Mouse (Mus musculus) MEL (cell line): Measurements from ENCODE around the gene Homer2. TPM values are rescaled to one million over a fixed set of nuclear protein-coding genes. Genes with fewer than 3 reads are reported as not detected.

Experiments used
- DNase-seq: peaks from one replicate; pipeline ENCODE4 v3.0.0; 2011; ENCODE audit warnings: low read depth, low spot score
- H3K27ac ChIP-seq: 2 replicates; pipeline ENCODE4 v1.5.1; 2012; ENCODE audit warnings: low read depth, mild to moderate bottlenecking, control low read depth, low read length, moderate library complexity; ENCODE audit not compliant: control insufficient read depth
- H3K27me3 ChIP-seq, 2 experiments: fragments of 150-350 bp in 1 of 2; sonication (generic) in 1 of 2; 2 replicates each; pipeline ENCODE4 v1.6.1; 2012; ENCODE audit warnings: low read length in 2 of 2, mild to moderate bottlenecking in 2 of 2, improper control_type of control experiment in 1 of 2, moderate library complexity in 1 of 2; ENCODE audit not compliant: insufficient read depth in 2 of 2, control insufficient read depth in 1 of 2
- H3K36me3 ChIP-seq, 2 experiments: 2 replicates each; pipeline ENCODE4 v1.6.1; 2012 to 2014; ENCODE audit warnings: low read length in 2 of 2, improper control_type of control experiment in 1 of 2, inconsistent platforms in 1 of 2, mild to moderate bottlenecking in 1 of 2; ENCODE audit not compliant: insufficient read depth in 2 of 2, control insufficient read depth in 1 of 2
- H3K4me1 ChIP-seq, 2 experiments: fragments of 150-350 bp in 1 of 2; sonication (generic) in 1 of 2; 2 replicates each; pipeline ENCODE4 v1.6.1; 2012; ENCODE audit warnings: low read length in 2 of 2, improper control_type of control experiment in 1 of 2, mild to moderate bottlenecking in 1 of 2; ENCODE audit not compliant: insufficient read depth in 2 of 2, control insufficient read depth in 1 of 2
- H3K4me3 ChIP-seq, 2 experiments: fragments of 150-350 bp in 1 of 2; sonication (generic) in 1 of 2; 2 replicates each; pipeline ENCODE4 v1.5.1; 2012; ENCODE audit warnings: low read depth in 2 of 2, low read length in 2 of 2, mild to moderate bottlenecking in 2 of 2, moderate library complexity in 2 of 2, control low read depth in 1 of 2, improper control_type of control experiment in 1 of 2; ENCODE audit not compliant: control insufficient read depth in 1 of 2, insufficient read depth in 1 of 2
- H3K79me2 ChIP-seq: 2 replicates; pipeline ENCODE4 v1.6.1; 2012; ENCODE audit warnings: mild to moderate bottlenecking, low read length, moderate library complexity; ENCODE audit not compliant: control insufficient read depth, poor library complexity, insufficient read depth
- H3K9ac ChIP-seq: 2 replicates; pipeline ENCODE4 v1.6.1; 2012; ENCODE audit warnings: low read depth, mild to moderate bottlenecking, control low read depth, low read length, moderate library complexity; ENCODE audit not compliant: control insufficient read depth, poor library complexity, severe bottlenecking
- H3K9me3 ChIP-seq: fragments of 150-350 bp; sonication (generic); replicated peaks from 2 replicates; pipeline ENCODE4 v1.6.1; 2012; ENCODE audit warnings: mild to moderate bottlenecking, low read length, improper control_type of control experiment, moderate library complexity; ENCODE audit not compliant: insufficient read depth
- CTCF ChIP-seq, 3 experiments: IDR thresholded peaks in 2 of 3; conservative IDR thresholded peaks in 1 of 3; 2 replicates each; pipeline ENCODE4 v1.5.1; 2011 to 2012; ENCODE audit warnings: low read length in 3 of 3, low read depth in 2 of 3, mild to moderate bottlenecking in 2 of 3, improper control_type of control experiment in 1 of 3, inconsistent platforms in 1 of 3, mixed read lengths in 1 of 3, moderate library complexity in 1 of 3; ENCODE audit not compliant: control insufficient read depth in 1 of 3, insufficient read depth in 1 of 3, poor library complexity in 1 of 3, severe bottlenecking in 1 of 3
- ELF1 ChIP-seq: IDR thresholded peaks from 2 replicates; pipeline ENCODE4 v1.6.1; 2014; ENCODE audit warnings: low read depth, mild to moderate bottlenecking, inconsistent platforms, low read length, improper control_type of control experiment, moderate library complexity
- ETS1 ChIP-seq: IDR thresholded peaks from 2 replicates; pipeline ENCODE4 v1.6.1; 2012; ENCODE audit warnings: low read depth, mild to moderate bottlenecking, inconsistent platforms, low read length, improper control_type of control experiment, moderate library complexity
- MAFK ChIP-seq: IDR thresholded peaks from 2 replicates; pipeline ENCODE4 v1.6.1; 2011; ENCODE audit warnings: low read depth, mild to moderate bottlenecking, low read length, improper control_type of control experiment, borderline replicate concordance
- MAX ChIP-seq: IDR thresholded peaks from 2 replicates; pipeline ENCODE4 v1.6.1; 2011; ENCODE audit warnings: low read length, improper control_type of control experiment
- MEF2A ChIP-seq: IDR thresholded peaks from 2 replicates; pipeline ENCODE4 v1.6.1; 2014; ENCODE audit warnings: low read depth, mild to moderate bottlenecking, inconsistent platforms, low read length, improper control_type of control experiment; ENCODE audit not compliant: poor library complexity, insufficient replicate concordance, severe bottlenecking; ENCODE audit errors: extremely low read depth
- RAD21 ChIP-seq: IDR thresholded peaks from 2 replicates; pipeline ENCODE4 v1.6.1; 2011; ENCODE audit warnings: mild to moderate bottlenecking, low read depth, low read length, improper control_type of control experiment
- TAL1 ChIP-seq: IDR thresholded peaks from 2 replicates; pipeline ENCODE4 v1.6.1; 2012; ENCODE audit warnings: mild to moderate bottlenecking, inconsistent platforms, low read length, moderate library complexity, mixed read lengths
- USF1 ChIP-seq: IDR thresholded peaks from 2 replicates; pipeline ENCODE4 v1.6.1; 2014; ENCODE audit warnings: low read depth, mild to moderate bottlenecking, inconsistent platforms, low read length, improper control_type of control experiment, moderate library complexity
- ZKSCAN1 ChIP-seq: IDR thresholded peaks from 2 replicates; pipeline ENCODE4 v1.6.1; 2012; ENCODE audit warnings: low read depth, mild to moderate bottlenecking, inconsistent platforms, low read length, improper control_type of control experiment, moderate library complexity
- ZNF384 ChIP-seq: IDR thresholded peaks from 2 replicates; pipeline ENCODE4 v1.6.1; 2012; ENCODE audit warnings: low read depth, mild to moderate bottlenecking, inconsistent platforms, low read length, improper control_type of control experiment
- polyA plus RNA-seq, 2 experiments: library from polyadenylated mRNA; stranded (reverse) in 1 of 2; unstranded in 1 of 2; fragments of >175 nt in 1 of 2; fragments of >200 nt in 1 of 2; gene quantifications; 2 replicates each; pipeline versions ENCODE4 v1.2.1 to v1.2.4; 2012; ENCODE audit warnings: low replicate concordance in 2 of 2, low read depth in 1 of 2; ENCODE audit not compliant: insufficient read length in 2 of 2, insufficient read depth in 1 of 2, missing spikeins in 1 of 2
- total RNA-seq: library from RNA; depleted of rRNA; stranded (reverse); fragments of 300-350 nt; gene quantifications from 2 replicates; pipeline ENCODE4 v1.2.3, GENCODE M21; 2012; rRNA removed

Gene Homer2
- total and polyA plus RNA-seq, 3 experiments = 18.4 to 39.0 TPM; not detected in 1

DNA sequence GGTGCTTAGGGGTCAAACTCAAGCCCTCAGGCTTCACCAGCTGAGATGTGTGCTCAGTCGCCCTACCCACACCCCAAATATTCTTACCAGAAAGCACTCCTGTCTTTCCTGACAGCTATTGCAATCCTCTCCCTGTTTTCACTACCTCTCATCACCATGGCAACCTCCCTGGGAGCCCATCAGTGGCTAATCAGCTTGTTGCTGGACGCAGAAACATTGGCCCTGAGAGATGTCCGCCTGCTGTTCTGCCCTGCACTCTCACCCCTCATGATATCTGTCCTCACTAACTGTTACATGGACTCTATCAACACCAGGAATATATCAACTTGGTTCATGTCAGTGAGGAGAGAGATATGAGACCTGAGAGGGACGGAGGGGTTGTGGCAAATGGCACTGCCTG, 153.7 kb downstream of the Homer2 start:
- Histone ChIP-seq H3K79me2 (no peaks in the 10 kb centered on the region), H3K36me3 (no peaks in the 10 kb centered on the region), H3K4me1 (no peaks in the 10 kb centered on the region), H3K27ac (no peak overlapping the region), H3K9ac (no peak overlapping the region), H3K27me3 (no peaks in the 10 kb centered on the region; a peak in 2 of 4 replicates)
- no peak for DNase-seq
- TF ChIP-seq MAFK (no peak), ZKSCAN1 (no peak), MEF2A (no peak), MAX (no peak), ETS1 (no peak), ZNF384 (no peak), ELF1 (no peak), CTCF (IDR thresholded peaks at IDR 0.05 in 2 of 3, conservative IDR thresholded peaks at IDR 0.05 in 1 of 3; ENCODE audit: control insufficient read depth in 1 of 3, insufficient read depth in 1 of 3, low read depth in 2 of 3, low read length in 3 of 3, poor library complexity in 1 of 3, severe bottlenecking in 1 of 3) (no peak), TAL1 (no peak), RAD21 (no peak), USF1 (no peak)
- TF ChIP-seq, all 39 proteins: peak for 0
- Histone ChIP-seq H3K4me3 (no peak overlapping the region), H3K9me3 (no peaks in the 10 kb centered on the region)

Other genes with a start within 250 kb of the Homer2 start
- not detected in 2 replicates for gene Ap3b2, start 213.6 kb downstream of the Homer2 start, total RNA-seq
- gene Ap3b2, start 213.6 kb downstream of the Homer2 start, polyA plus RNA-seq = not detected
- gene BC048679, start 209.2 kb downstream of the Homer2 start, total RNA-seq = not detected in 2 replicates
- not detected for gene BC048679, start 209.2 kb downstream of the Homer2 start, polyA plus RNA-seq
- not detected in 2 replicates for gene Fsd2, start 140.6 kb downstream of the Homer2 start, total RNA-seq
- gene Fsd2, start 140.6 kb downstream of the Homer2 start, polyA plus RNA-seq = under 1 TPM in 1 of 2 experiments, not detected in 1; 0.03 TPM
- 9.4 and 11.1 TPM in 2 replicates for gene Whamm, start 136.3 kb downstream of the Homer2 start, total RNA-seq
- gene Whamm, start 136.3 kb downstream of the Homer2 start, polyA plus RNA-seq = 10 to 100 TPM in 1 of 2 experiments, not detected in 1; 22.9 TPM
- gene Ramac, start 55.4 kb upstream of the Homer2 start, total RNA-seq = 44.0 and 49.0 TPM in 2 replicates
- 10 to 100 TPM in 1 of 2 experiments, not detected in 1; 33.9 TPM for gene Ramac, start 55.4 kb upstream of the Homer2 start, polyA plus RNA-seq
- 35.7 and 51.4 TPM in 2 replicates for gene 3110040N11Rik, start 82.0 kb upstream of the Homer2 start, total RNA-seq
- 10 to 100 TPM in 1 of 2 experiments, not detected in 1; 61.7 TPM for gene 3110040N11Rik, start 82.0 kb upstream of the Homer2 start, polyA plus RNA-seq
- 31.0 and 36.0 TPM in 2 replicates for gene Btbd1, start 121.9 kb upstream of the Homer2 start, total RNA-seq
- gene Btbd1, start 121.9 kb upstream of the Homer2 start, polyA plus RNA-seq = 10 to 100 TPM in 1 of 2 experiments, not detected in 1; 62.0 TPM
- gene Gm10160, start 148.3 kb upstream of the Homer2 start, total RNA-seq = not detected in 2 replicates
- not detected for gene Gm10160, start 148.3 kb upstream of the Homer2 start, polyA plus RNA-seq
- gene Tm6sf1, start 151.5 kb upstream of the Homer2 start, total RNA-seq = 0.35 and 0.39 TPM in 2 replicates
- 1 to 10 TPM in 1 of 2 experiments, not detected in 1; 8.6 TPM for gene Tm6sf1, start 151.5 kb upstream of the Homer2 start, polyA plus RNA-seq
- gene Hdgfl3, start 226.9 kb upstream of the Homer2 start, total RNA-seq = not detected in 2 replicates
- under 1 TPM in 1 of 2 experiments, not detected in 1; 0.26 TPM for gene Hdgfl3, start 226.9 kb upstream of the Homer2 start, polyA plus RNA-seq